Mouse (Mus musculus) layer of hippocampus, postnatal 14 days (tissue): ENCODE results near the gene Foxe1. TPM values are rescaled to one million over a fixed set of nuclear protein-coding genes. Genes with fewer than 3 reads are reported as not detected.

Experiments used
- DNase-seq, 2 experiments: peaks; one replicate each; pipeline ENCODE4 v3.0.0; 2021 to 2022; ENCODE audit warnings: low spot score in 2 of 2, mixed read lengths in 1 of 2
- total RNA-seq, 2 experiments: library from RNA; stranded (reverse); gene quantifications; 2 replicates each; pipeline ENCODE4 v1.2.3; 2021

Foxe1 gene
- total RNA-seq, 2 experiments from 2014 or later, result not detected

DNA sequence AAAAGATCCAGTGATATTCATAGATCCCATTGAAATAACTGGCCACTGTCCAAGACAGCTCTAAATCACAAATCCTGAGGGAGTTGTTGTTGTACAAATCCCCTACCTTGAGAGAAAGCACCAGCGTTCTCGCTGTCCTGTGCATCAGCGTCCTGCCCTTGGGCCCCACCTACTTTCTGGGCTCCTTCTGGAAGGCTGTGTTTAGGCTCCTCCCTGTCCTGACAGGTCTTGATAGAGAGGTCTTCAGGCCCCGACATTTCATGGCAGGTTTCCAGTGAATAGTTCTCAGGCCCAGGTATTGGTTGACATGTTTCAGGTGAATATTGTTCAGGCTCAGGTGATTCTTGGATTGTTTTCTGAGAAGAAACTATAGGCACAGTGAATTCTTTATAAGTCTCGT is 52.3 kb downstream of the Foxe1 start:
- no peak for DNase-seq

Other genes with a start within 250 kb of the Foxe1 start
- 10 to 100 TPM; 55.0 to 56.1 TPM for gene Ncbp1, start 205.0 kb upstream of the Foxe1 start, total RNA-seq
- gene Tstd2, start 204.9 kb upstream of the Foxe1 start, total RNA-seq, result 10 to 100 TPM; 18.5 to 20.1 TPM
- gene Xpa, start 147.3 kb upstream of the Foxe1 start, total RNA-seq, result 10 to 100 TPM; 15.5 to 17.6 TPM
- gene Trmo, start 45.8 kb downstream of the Foxe1 start, total RNA-seq, result 1 to 10 TPM; 3.3 to 4.2 TPM
- gene Hemgn, start 69.9 kb downstream of the Foxe1 start, total RNA-seq, result not detected
- gene Anp32b, start 107.3 kb downstream of the Foxe1 start, total RNA-seq, result 10 to 100 TPM; 47.2 to 52.9 TPM
- 10 to 100 TPM; 24.0 to 24.6 TPM for gene Nans, start 145.6 kb downstream of the Foxe1 start, total RNA-seq
- 1 to 10 TPM in 1 of 2 experiments, under 1 TPM in 1; 0.69 to 1.5 TPM for gene Trim14, start 192.5 kb downstream of the Foxe1 start, total RNA-seq